Mouse (Mus musculus): ENCODE results near the gene Slx4ip. TPM values are rescaled to one million over a fixed set of nuclear protein-coding genes. Genes with fewer than 3 reads are reported as not detected.

Slx4ip gene
- polyA plus RNA-seq, 1 experiment, result 1.1 TPM

GRCm38 (mm10) chr2:137082896-137083620, 192.0 kb downstream of the Slx4ip start:
- Histone ChIP-seq H3K79me2 (ENCODE audit: control insufficient read depth, insufficient read depth) (peaks cover 9% of the 10 kb centered on the region), H3K27me3 (ENCODE audit: control insufficient read depth, insufficient read depth, insufficient read length) (no peaks in the 10 kb centered on the region), H3K79me3 (ENCODE audit: low read depth) (peaks cover 1% of the 10 kb centered on the region), H3K36me3 (ENCODE audit: control insufficient read depth, insufficient read depth) (peaks cover 55% of the 10 kb centered on the region), H3ac (ENCODE audit: control insufficient read depth, insufficient read length, low read depth) (no peak overlapping the region), H3K4me3 (ENCODE audit: insufficient read depth, poor library complexity, severe bottlenecking) (no peak overlapping the region)
- TF ChIP-seq CEBPB (IDR thresholded peaks at IDR 0.05; ENCODE audit: low read depth) (no peak), MYOD1 (IDR thresholded peaks at IDR 0.05; ENCODE audit: control insufficient read depth, insufficient read length, low read depth) (no peak), FOSL1 (IDR thresholded peaks at IDR 0.05; ENCODE audit: insufficient read depth, low read length, poor library complexity, severe bottlenecking) (no peak), CTCF (IDR thresholded peaks at IDR 0.05; ENCODE audit: control insufficient read depth, insufficient read depth, insufficient read length) (no peak), MAX (IDR thresholded peaks at IDR 0.05) (no peak), MYOG (IDR thresholded peaks at IDR 0.05; ENCODE audit: control insufficient read depth, extremely low read depth, insufficient read length) (no peak), USF1 (IDR thresholded peaks at IDR 0.05; ENCODE audit: low read depth) (no peak)

GRCm38 (mm10) chr2:137085257-137085656, 194.2 kb downstream of the Slx4ip start:
- Histone ChIP-seq H3ac (ENCODE audit: control insufficient read depth, insufficient read length, low read depth) (no peak overlapping the region), H3K27me3 (ENCODE audit: control insufficient read depth, insufficient read depth, insufficient read length) (no peaks in the 10 kb centered on the region), H3K79me2 (ENCODE audit: control insufficient read depth, insufficient read depth) (peaks cover 5% of the 10 kb centered on the region), H3K79me3 (ENCODE audit: low read depth) (peaks cover 1% of the 10 kb centered on the region), H3K4me3 (ENCODE audit: insufficient read depth, poor library complexity, severe bottlenecking) (no peak overlapping the region), H3K36me3 (ENCODE audit: control insufficient read depth, insufficient read depth) (peaks cover 77% of the 10 kb centered on the region)
- TF ChIP-seq MYOD1 (IDR thresholded peaks at IDR 0.05; ENCODE audit: control insufficient read depth, insufficient read length, low read depth) (no peak), USF1 (IDR thresholded peaks at IDR 0.05; ENCODE audit: low read depth) (no peak), MAX (IDR thresholded peaks at IDR 0.05) (no peak), CEBPB (IDR thresholded peaks at IDR 0.05; ENCODE audit: low read depth) (no peak), CTCF (IDR thresholded peaks at IDR 0.05; ENCODE audit: control insufficient read depth, insufficient read depth, insufficient read length) (no peak), FOSL1 (IDR thresholded peaks at IDR 0.05; ENCODE audit: insufficient read depth, low read length, poor library complexity, severe bottlenecking) (no peak), MYOG (IDR thresholded peaks at IDR 0.05; ENCODE audit: control insufficient read depth, extremely low read depth, insufficient read length) (no peak)

GRCm38 (mm10) chr2:137086621-137087395, 195.8 kb downstream of the Slx4ip start:
- no peaks in the 10 kb centered on the region for H3K27me3 ChIP-seq (ENCODE audit: control insufficient read depth, insufficient read depth, insufficient read length)
- peaks cover 92% of the 10 kb centered on the region for H3K36me3 ChIP-seq (ENCODE audit: control insufficient read depth, insufficient read depth)
- H3K79me3 ChIP-seq (ENCODE audit: low read depth), result peaks cover 1% of the 10 kb centered on the region
- H3ac ChIP-seq (ENCODE audit: control insufficient read depth, insufficient read length, low read depth), result no peak overlapping the region
- TF ChIP-seq MAX (IDR thresholded peaks at IDR 0.05) (no peak), CEBPB (IDR thresholded peaks at IDR 0.05; ENCODE audit: low read depth) (no peak), CTCF (IDR thresholded peaks at IDR 0.05; ENCODE audit: control insufficient read depth, insufficient read depth, insufficient read length) (no peak), FOSL1 (IDR thresholded peaks at IDR 0.05; ENCODE audit: insufficient read depth, low read length, poor library complexity, severe bottlenecking) (no peak)
- no peak overlapping the region for H3K4me3 ChIP-seq (ENCODE audit: insufficient read depth, poor library complexity, severe bottlenecking)
- no peaks in the 10 kb centered on the region for H3K79me2 ChIP-seq (ENCODE audit: control insufficient read depth, insufficient read depth)

- Histone ChIP-seq H3K4me3 (ENCODE audit: insufficient read depth, poor library complexity, severe bottlenecking) (no peak overlapping the region), H3K79me2 (ENCODE audit: control insufficient read depth, insufficient read depth) (no peaks in the 10 kb centered on the region), H3K36me3 (ENCODE audit: control insufficient read depth, insufficient read depth) (peaks cover 97% of the 10 kb centered on the region), H3ac (ENCODE audit: control insufficient read depth, insufficient read length, low read depth) (no peak overlapping the region), H3K27me3 (ENCODE audit: control insufficient read depth, insufficient read depth, insufficient read length) (no peaks in the 10 kb centered on the region), H3K79me3 (ENCODE audit: low read depth) (peaks cover 1% of the 10 kb centered on the region)
- no peak for TF ChIP-seq CTCF (IDR thresholded peaks at IDR 0.05; ENCODE audit: control insufficient read depth, insufficient read depth, insufficient read length)
- no peak for TF ChIP-seq FOSL1 (IDR thresholded peaks at IDR 0.05; ENCODE audit: insufficient read depth, low read length, poor library complexity, severe bottlenecking)
- no peak for TF ChIP-seq CEBPB (IDR thresholded peaks at IDR 0.05; ENCODE audit: low read depth)
- no peak for TF ChIP-seq MAX (IDR thresholded peaks at IDR 0.05)
- no peak for TF ChIP-seq USF1 (IDR thresholded peaks at IDR 0.05; ENCODE audit: low read depth)
- TF ChIP-seq MYOG (IDR thresholded peaks at IDR 0.05; ENCODE audit: control insufficient read depth, extremely low read depth, insufficient read length), result no peak
- no peak for TF ChIP-seq MYOD1 (IDR thresholded peaks at IDR 0.05; ENCODE audit: control insufficient read depth, insufficient read length, low read depth)
These were observed 196.7 kb downstream of the Slx4ip start for GRCm38 (mm10) chr2:137087705-137088104.

- Histone ChIP-seq H3K79me3 (ENCODE audit: low read depth) (no peaks in the 10 kb centered on the region), H3K27me3 (ENCODE audit: control insufficient read depth, insufficient read depth, insufficient read length) (no peaks in the 10 kb centered on the region), H3ac (ENCODE audit: control insufficient read depth, insufficient read length, low read depth) (no peak overlapping the region), H3K4me3 (ENCODE audit: insufficient read depth, poor library complexity, severe bottlenecking) (no peak overlapping the region), H3K36me3 (ENCODE audit: control insufficient read depth, insufficient read depth) (peaks cover 81% of the 10 kb centered on the region), H3K79me2 (ENCODE audit: control insufficient read depth, insufficient read depth) (no peaks in the 10 kb centered on the region)
- TF ChIP-seq MYOD1 (IDR thresholded peaks at IDR 0.05; ENCODE audit: control insufficient read depth, insufficient read length, low read depth) (no peak), CEBPB (IDR thresholded peaks at IDR 0.05; ENCODE audit: low read depth) (no peak), MAX (IDR thresholded peaks at IDR 0.05) (no peak), FOSL1 (IDR thresholded peaks at IDR 0.05; ENCODE audit: insufficient read depth, low read length, poor library complexity, severe bottlenecking) (no peak), CTCF (IDR thresholded peaks at IDR 0.05; ENCODE audit: control insufficient read depth, insufficient read depth, insufficient read length) (no peak), MYOG (IDR thresholded peaks at IDR 0.05; ENCODE audit: control insufficient read depth, extremely low read depth, insufficient read length) (no peak), USF1 (IDR thresholded peaks at IDR 0.05; ENCODE audit: low read depth) (no peak)
These were observed 200.9 kb downstream of the Slx4ip start for GRCm38 (mm10) chr2:137091766-137092522.
